Mouse (Mus musculus) myocyte (in vitro differentiated cells): ENCODE measurements at regions not wholly inside any gene's neighbourhood (a gene's known extent, or its start where the extent isn't known, plus 50 kb on each side); places are given as distances from the start of the nearest gene placed in this dataset.

Experiments used
- E2F4 ChIP-seq: IDR thresholded peaks from one replicate; pipeline ENCODE4 v1.6.1; 2011; ENCODE audit warnings: mild to moderate bottlenecking, control low read depth, moderate library complexity; ENCODE audit not compliant: insufficient read depth
- MAX ChIP-seq: IDR thresholded peaks from one replicate; pipeline ENCODE4 v1.6.1; 2011; ENCODE audit warnings: low read depth, mild to moderate bottlenecking, control low read depth
- POLR2A ChIP-seq: IDR thresholded peaks from one replicate; pipeline ENCODE4 v1.6.1; 2011; ENCODE audit warnings: low read depth, mild to moderate bottlenecking, control low read depth, moderate library complexity; ENCODE audit not compliant: insufficient read length
- TCF12 ChIP-seq: IDR thresholded peaks from one replicate; pipeline ENCODE4 v1.6.1; 2011; ENCODE audit warnings: mild to moderate bottlenecking, control low read depth; ENCODE audit not compliant: poor library complexity, insufficient read depth, severe bottlenecking

- no peak for TF ChIP-seq MAX
- TF ChIP-seq POLR2A = no peak
- TF ChIP-seq TCF12 = no peak
- no peak for TF ChIP-seq E2F4
These were observed 991.1 kb downstream of the Basp1 start for GRCm38 (mm10) chr15:24422333-24422942.
